Mouse (Mus musculus) heart, embryonic 15.5 days (tissue): ENCODE data around the gene Olfr518. TPM values are rescaled to one million over a fixed set of nuclear protein-coding genes. Genes with fewer than 3 reads are reported as not detected.

Experiments
- ATAC-seq: fragments of 200-750 bp; cut with Nextera tagmentation; replicated peaks from 2 replicates; pipeline ENCODE4 v1.8.0; 2017; ENCODE audit warnings: low read depth, moderate TSS enrichment; ENCODE audit not compliant: insufficient number of reproducible peaks, insufficient read depth, low FRiP score
- H3K27ac ChIP-seq: fragments of 300-500 bp; sonication (generic); 2 replicates; pipeline ENCODE4 v1.5.1; 2015; ENCODE audit warnings: mild to moderate bottlenecking, inconsistent platforms
- H3K27me3 ChIP-seq: fragments of 300-500 bp; sonication (generic); 2 replicates; pipeline ENCODE4 v1.6.1; 2015; ENCODE audit warnings: inconsistent platforms
- H3K36me3 ChIP-seq: fragments of 300-500 bp; sonication (generic); 2 replicates; pipeline ENCODE4 v1.6.1; 2015; ENCODE audit warnings: mild to moderate bottlenecking, inconsistent platforms
- H3K4me1 ChIP-seq: fragments of 300-500 bp; sonication (generic); replicated peaks from 2 replicates; pipeline ENCODE4 v1.6.1; 2015; ENCODE audit warnings: inconsistent platforms
- H3K4me2 ChIP-seq: fragments of 300-500 bp; sonication (generic); 2 replicates; pipeline ENCODE4 v1.6.1; 2015; ENCODE audit warnings: inconsistent platforms, mild to moderate bottlenecking, moderate library complexity
- H3K4me3 ChIP-seq: fragments of 300-500 bp; sonication (generic); 2 replicates; pipeline ENCODE4 v1.5.1; 2015; ENCODE audit warnings: mild to moderate bottlenecking, inconsistent platforms
- H3K9ac ChIP-seq: fragments of 300-500 bp; sonication (generic); 2 replicates; pipeline ENCODE4 v1.6.1; 2015; ENCODE audit warnings: mild to moderate bottlenecking, inconsistent platforms
- H3K9me3 ChIP-seq: fragments of 300-500 bp; sonication (generic); replicated peaks from 2 replicates; pipeline ENCODE4 v1.6.1; 2016; ENCODE audit warnings: inconsistent platforms
- WGBS: fragments of 180-500 bp; shearing (Covaris S2); methylation state at CpG from one replicate; pipeline ENCODE4 v1.1.7; 2015; ENCODE audit warnings: mixed read lengths; 5-methylcytosine and 5-hydroxymethylcytosine counted together
- polyA plus RNA-seq: library from polyadenylated mRNA; unstranded; fragments of >200 nt; fragmentation: Nextera tagmentation; extraction: Ambion mirVana; gene quantifications from 2 replicates; pipeline ENCODE4 v1.2.1, GENCODE M21; 2015

The Olfr518 gene
- not detected in 2 replicates for polyA plus RNA-seq

GRCm38 (mm10) chr7:108884906-108885305, at the start of gene Olfr518:
Gene Olfr518 (minus strand): TSS chr7:108885006.
- H3K4me3 ChIP-seq = no peak within 1 kb of the TSS

DNA sequence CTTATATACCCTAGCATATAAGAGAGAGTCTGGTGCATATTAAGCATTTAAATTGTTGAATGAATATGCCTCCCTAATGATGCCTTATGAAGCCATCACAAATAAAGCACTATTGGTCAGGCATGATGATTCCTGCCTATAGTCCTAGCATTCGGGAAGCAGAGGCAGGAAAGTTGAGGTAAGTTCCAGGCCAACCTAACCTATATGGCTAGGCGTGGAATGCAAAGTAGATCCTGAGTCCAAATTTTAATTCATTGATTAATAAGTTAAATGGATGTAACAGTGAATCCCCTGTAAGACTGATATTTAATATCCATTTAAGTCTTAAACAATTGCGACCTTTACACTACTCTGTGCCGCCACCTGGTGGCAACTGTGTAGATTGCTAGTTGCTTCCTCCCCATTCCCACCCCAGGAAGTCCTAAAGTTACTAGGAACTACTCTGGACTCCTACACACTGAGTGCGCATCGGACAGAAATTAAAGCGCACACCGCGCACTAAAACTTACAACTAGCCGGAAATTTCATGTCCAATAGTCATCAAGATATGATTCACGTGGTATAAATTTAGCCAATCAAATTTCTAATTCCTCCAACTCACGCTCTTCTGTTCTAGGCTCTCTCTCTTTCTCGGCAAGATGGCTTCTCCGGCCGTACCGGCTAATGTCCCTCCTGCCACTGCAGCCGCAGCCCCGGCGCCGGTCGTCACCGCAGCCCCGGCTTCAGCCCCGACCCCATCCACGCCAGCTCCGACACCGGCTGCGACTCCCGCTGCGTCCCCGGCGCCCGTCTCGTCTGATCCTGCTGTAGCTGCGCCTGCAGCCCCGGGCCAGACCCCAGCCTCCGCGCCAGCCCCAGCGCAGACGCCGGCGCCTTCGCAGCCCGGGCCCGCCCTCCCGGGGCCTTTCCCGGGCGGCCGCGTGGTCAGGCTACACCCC, 49.3 kb upstream of the Olfr518 start, which contains the start of gene Eif3f:
Gene Eif3f (plus strand): TSS at position 624 of the 938 bp plus-strand sequence.
- H3K27me3 ChIP-seq = no peaks in the 10 kb centered on the region
- peaks cover 10% of the 10 kb centered on the region for H3K4me1 ChIP-seq
- peaks cover 15% of the 10 kb centered on the region for H3K36me3 ChIP-seq
- 1% methylated on average over 50 of the region's 50 CpGs for WGBS
- H3K9ac ChIP-seq = peak within 1 kb of the TSS; percentile 93
- H3K27ac ChIP-seq = peak within 1 kb of the TSS; percentile 78
- peak within 1 kb of the TSS; percentile 87 for H3K4me3 ChIP-seq
- ATAC-seq = peak; percentile 95
- peak within 1 kb of the TSS; percentile 73 for H3K4me2 ChIP-seq
- H3K9me3 ChIP-seq = no peaks in the 10 kb centered on the region

More at GRCm38 (mm10) chr7:108884906-108885305, at the start of gene Olfr518:
- Histone ChIP-seq H3K36me3 (no peaks in the 10 kb centered on the region), H3K4me1 (no peaks in the 10 kb centered on the region), H3K27me3 (no peaks in the 10 kb centered on the region), H3K9me3 (no peaks in the 10 kb centered on the region), H3K4me2 (no peak within 1 kb of the TSS), H3K27ac (no peak within 1 kb of the TSS), H3K9ac (no peak within 1 kb of the TSS)
- 64% methylated on average over 4 of the region's 4 CpGs for WGBS
- ATAC-seq = no peak

GRCm38 (mm10) chr7:108929726-108930393, 45.1 kb upstream of the Olfr518 start, which contains the start of gene Nlrp10:
Gene Nlrp10 (minus strand): TSS chr7:108930178.
- peak within 1 kb of the TSS; percentile 57 for H3K4me2 ChIP-seq
- no peak for ATAC-seq
- WGBS = 54% methylated on average over 6 of the region's 6 CpGs
- no peaks in the 10 kb centered on the region; the same call in 1 of the 2 replicates for H3K4me1 ChIP-seq
- peak within 1 kb of the TSS; percentile 79 for H3K27ac ChIP-seq
- no peaks in the 10 kb centered on the region for H3K27me3 ChIP-seq
- H3K36me3 ChIP-seq = peaks cover 6% of the 10 kb centered on the region; the same call in 1 of the 2 replicates
- peak within 1 kb of the TSS; percentile 46 for H3K4me3 ChIP-seq
- no peaks in the 10 kb centered on the region for H3K9me3 ChIP-seq
- peak within 1 kb of the TSS; percentile 36; the same call in 1 of the 2 replicates for H3K9ac ChIP-seq

GRCm38 (mm10) chr7:108928280-108929188, 43.7 kb upstream of the Olfr518 start:
- Histone ChIP-seq H3K36me3 (peaks cover 8% of the 10 kb centered on the region; the same call in 1 of the 2 replicates), H3K4me3 (peak overlapping the region; percentile 46), H3K9ac (no peak overlapping the region), H3K4me1 (no peaks in the 10 kb centered on the region), H3K9me3 (no peaks in the 10 kb centered on the region), H3K27me3 (no peaks in the 10 kb centered on the region), H3K27ac (peak overlapping the region; percentile 45), H3K4me2 (peak overlapping the region; percentile 57)
- no peak for ATAC-seq
- 58% methylated on average over 11 of the region's 11 CpGs for WGBS

DNA sequence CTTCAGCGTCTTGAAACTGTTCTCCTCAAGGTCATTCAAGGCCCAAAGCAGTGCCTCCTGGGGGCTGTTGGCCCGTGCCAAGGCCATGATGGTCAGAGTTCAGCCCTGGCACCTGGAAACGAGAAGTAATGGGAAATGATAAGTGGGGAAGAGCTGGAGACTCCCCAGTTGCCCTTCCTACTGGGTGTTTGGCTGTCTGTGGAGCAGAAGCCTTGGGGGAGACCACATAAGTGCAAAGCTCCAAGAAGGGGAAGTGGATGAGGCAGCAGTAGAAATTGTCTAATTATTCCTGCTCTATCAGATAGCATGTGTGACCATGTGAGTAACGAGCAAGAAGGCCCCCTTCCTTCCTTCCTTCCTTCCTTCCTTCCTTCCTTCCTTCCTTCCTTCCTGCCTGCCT, 42.2 kb upstream of the Olfr518 start:
- Histone ChIP-seq H3K4me1 (no peaks in the 10 kb centered on the region), H3K9me3 (no peaks in the 10 kb centered on the region), H3K4me2 (no peak overlapping the region), H3K4me3 (no peak overlapping the region), H3K9ac (no peak overlapping the region), H3K27me3 (no peaks in the 10 kb centered on the region), H3K27ac (no peak overlapping the region), H3K36me3 (peaks cover 8% of the 10 kb centered on the region; the same call in 1 of the 2 replicates)
- no peak for ATAC-seq
- WGBS = 67% methylated on average over 4 of the region's 4 CpGs

DNA sequence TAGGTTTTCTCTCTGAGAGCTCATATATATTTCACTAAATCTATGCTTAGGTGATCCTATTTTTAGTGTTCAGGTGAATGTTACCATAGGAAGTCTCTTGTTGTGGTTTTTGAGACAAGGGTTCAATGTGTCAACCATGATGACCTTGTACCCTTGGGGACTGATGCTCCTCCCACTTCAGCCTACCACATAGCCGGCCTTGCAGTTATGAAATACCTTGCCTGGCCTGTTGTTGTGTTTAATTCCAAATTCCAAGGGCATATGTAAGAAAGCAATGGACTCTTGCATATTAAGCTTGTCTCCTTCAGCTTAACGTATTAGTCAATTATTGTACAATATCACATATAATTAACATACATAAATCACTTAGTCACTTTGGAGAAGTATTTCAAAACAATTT, 19.2 kb upstream of the Olfr518 start:
- Histone ChIP-seq H3K4me2 (no peak overlapping the region), H3K9me3 (no peaks in the 10 kb centered on the region), H3K27me3 (no peaks in the 10 kb centered on the region), H3K36me3 (no peaks in the 10 kb centered on the region), H3K4me1 (no peaks in the 10 kb centered on the region), H3K27ac (no peak overlapping the region), H3K9ac (no peak overlapping the region), H3K4me3 (no peak overlapping the region)
- WGBS = 68% methylated on average over 2 of the region's 2 CpGs
- no peak for ATAC-seq

- Histone ChIP-seq H3K4me2 (no peak within 1 kb of the TSS), H3K9me3 (no peaks in the 10 kb centered on the region), H3K27me3 (no peaks in the 10 kb centered on the region), H3K9ac (no peak within 1 kb of the TSS), H3K4me3 (no peak within 1 kb of the TSS), H3K36me3 (no peaks in the 10 kb centered on the region), H3K4me1 (no peaks in the 10 kb centered on the region), H3K27ac (no peak within 1 kb of the TSS)
- WGBS = 80% methylated on average over 5 of the region's 5 CpGs
- no peak for ATAC-seq
These were observed 9.5 kb upstream of the Olfr518 start, which contains the start of gene Olfr519 for GRCm38 (mm10) chr7:108894320-108894719. Gene Olfr519 (minus strand): TSS chr7:108894420.

GRCm38 (mm10) chr7:108872279-108872678, 12.5 kb downstream of the Olfr518 start, which contains the start of gene Olfr517:
Gene Olfr517 (minus strand): TSS chr7:108872379.
- ATAC-seq = no peak
- Histone ChIP-seq H3K9ac (no peak within 1 kb of the TSS), H3K36me3 (no peaks in the 10 kb centered on the region), H3K4me2 (no peak within 1 kb of the TSS), H3K27me3 (no peaks in the 10 kb centered on the region), H3K9me3 (no peaks in the 10 kb centered on the region), H3K4me3 (no peak within 1 kb of the TSS), H3K27ac (no peak within 1 kb of the TSS), H3K4me1 (no peaks in the 10 kb centered on the region)
- 61% methylated on average over 2 of the region's 2 CpGs for WGBS

GRCm38 (mm10) chr7:108850429-108850828, 34.4 kb downstream of the Olfr518 start, which contains the start of gene Olfr516:
Gene Olfr516 (minus strand): TSS chr7:108850529.
- no peak within 1 kb of the TSS for H3K9ac ChIP-seq
- no peaks in the 10 kb centered on the region for H3K4me1 ChIP-seq
- no peaks in the 10 kb centered on the region for H3K36me3 ChIP-seq
- no peaks in the 10 kb centered on the region for H3K27me3 ChIP-seq
- ATAC-seq = no peak
- H3K9me3 ChIP-seq = no peaks in the 10 kb centered on the region
- no peak within 1 kb of the TSS for H3K4me3 ChIP-seq
- H3K4me2 ChIP-seq = no peak within 1 kb of the TSS
- H3K27ac ChIP-seq = no peak within 1 kb of the TSS
- WGBS = 68% methylated on average over 2 of the region's 2 CpGs
